Mouse (Mus musculus) liver, postnatal 0 days (tissue): ENCODE measurements around the gene Tbx19.

Experiments
- CTCF ChIP-seq: sonication (generic); IDR thresholded peaks from 2 replicates; pipeline ENCODE4 v1.5.1; 2016; ENCODE audit warnings: antibody characterized with exemption, low read depth
- EP300 ChIP-seq: IDR thresholded peaks from 2 replicates; pipeline ENCODE4 v1.6.1; 2016; ENCODE audit warnings: antibody characterized with exemption, low read depth, mild to moderate bottlenecking

DNA sequence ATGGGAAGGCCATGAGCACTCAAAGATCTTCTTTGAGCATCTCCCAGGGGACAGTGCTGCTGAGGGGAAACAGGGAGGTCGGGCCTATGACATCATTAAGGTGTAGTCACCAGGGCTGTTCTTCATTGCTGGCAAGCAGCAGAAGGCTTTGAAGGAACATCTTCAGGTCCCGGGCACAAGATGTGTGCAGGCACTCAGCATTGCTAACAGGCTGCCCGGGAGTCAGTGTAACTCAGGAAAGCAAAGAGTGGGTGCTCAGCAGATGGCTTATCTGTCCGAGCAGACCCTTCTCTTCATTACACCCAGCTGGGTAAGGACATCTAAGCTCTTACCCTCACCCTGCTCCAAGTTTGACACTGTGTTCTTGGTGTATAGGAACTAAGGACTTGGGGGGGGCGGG is 18.7 kb upstream of the Tbx19 start:
- no peak for TF ChIP-seq CTCF
- TF ChIP-seq EP300, result no peak
